Mouse (Mus musculus) CH12.LX (cell line): ENCODE measurements around the gene Kctd17. TPM values are rescaled to one million over a fixed set of nuclear protein-coding genes. Genes with fewer than 3 reads are reported as not detected.

Source experiments
- DNase-seq: peaks from one replicate; pipeline ENCODE4 v3.0.0-alpha.2; 2013; ENCODE audit errors: extremely low read depth
- H3K27ac ChIP-seq: 2 replicates; pipeline ENCODE4 v1.5.1; 2012; ENCODE audit warnings: low read depth, mild to moderate bottlenecking, control low read depth, moderate library complexity; ENCODE audit not compliant: insufficient read depth
- H3K27me3 ChIP-seq: replicated peaks from 2 replicates; pipeline ENCODE3; 2012; ENCODE audit warnings: inconsistent platforms
- H3K36me3 ChIP-seq, 2 experiments: replicated peaks in 1 of 2; 2 replicates each; pipeline versions ENCODE3 to v1.6.1; 2012; ENCODE audit warnings: inconsistent platforms in 1 of 2, low read length in 1 of 2, mild to moderate bottlenecking in 1 of 2, mixed read lengths in 1 of 2, moderate library complexity in 1 of 2; ENCODE audit not compliant: control insufficient read depth in 1 of 2, insufficient read depth in 1 of 2
- H3K4me1 ChIP-seq, 2 experiments: 2 replicates each; pipeline ENCODE4 v1.6.1; 2012; ENCODE audit warnings: inconsistent platforms in 1 of 2, moderate library complexity in 1 of 2; ENCODE audit not compliant: insufficient read depth in 2 of 2, control insufficient read depth in 1 of 2
- H3K4me2 ChIP-seq: 2 replicates; pipeline ENCODE4 v1.6.1; 2012; ENCODE audit warnings: low read depth, mild to moderate bottlenecking, control low read depth; ENCODE audit not compliant: poor library complexity, insufficient read depth, severe bottlenecking
- H3K4me3 ChIP-seq, 3 experiments: fragments of 150-350 bp in 1 of 3; sonication (generic) in 1 of 3; replicated peaks in 1 of 3; 2 replicates each; pipeline versions ENCODE3 to v1.5.1; 2011 to 2012; ENCODE audit warnings: low read depth in 2 of 3, low read length in 2 of 3, mild to moderate bottlenecking in 2 of 3, moderate library complexity in 2 of 3, control low read depth in 1 of 3, improper control_type of control experiment in 1 of 3, inconsistent platforms in 1 of 3, mixed read lengths in 1 of 3; ENCODE audit not compliant: poor library complexity in 1 of 3
- H3K79me2 ChIP-seq: replicated peaks from 2 replicates; pipeline ENCODE4 v1.6.1; 2012; ENCODE audit warnings: mild to moderate bottlenecking, moderate library complexity; ENCODE audit not compliant: control insufficient read depth, poor library complexity, insufficient read depth, severe bottlenecking; ENCODE audit errors: extremely low read depth
- H3K9ac ChIP-seq: 2 replicates; pipeline ENCODE4 v1.6.1; 2012; ENCODE audit warnings: low read depth, mild to moderate bottlenecking, control low read depth, moderate library complexity; ENCODE audit not compliant: insufficient read depth
- H3K9me3 ChIP-seq: replicated peaks from 2 replicates; pipeline ENCODE3; 2012; ENCODE audit warnings: low read length, inconsistent platforms, mixed read lengths
- BHLHE40 ChIP-seq: IDR thresholded peaks from 2 replicates; pipeline ENCODE4 v1.6.1; 2011; ENCODE audit warnings: mild to moderate bottlenecking, low read depth, low read length, improper control_type of control experiment
- CHD1 ChIP-seq: IDR thresholded peaks from 2 replicates; pipeline ENCODE4 v1.6.1; 2012; ENCODE audit warnings: low read depth, low read length, improper control_type of control experiment, inconsistent platforms
- CHD2 ChIP-seq: IDR thresholded peaks from 2 replicates; pipeline ENCODE4 v1.6.1; 2011; ENCODE audit warnings: low read length, improper control_type of control experiment
- CTCF ChIP-seq, 2 experiments: IDR thresholded peaks in 1 of 2; conservative IDR thresholded peaks in 1 of 2; 2 replicates each; pipeline ENCODE4 v1.5.1; 2011 to 2012; ENCODE audit warnings: low read depth in 2 of 2, low read length in 2 of 2, improper control_type of control experiment in 1 of 2, inconsistent platforms in 1 of 2, mild to moderate bottlenecking in 1 of 2, moderate library complexity in 1 of 2
- EP300 ChIP-seq: IDR thresholded peaks from 2 replicates; pipeline ENCODE4 v1.6.1; 2011; ENCODE audit warnings: low read length, improper control_type of control experiment
- ETS1 ChIP-seq: conservative IDR thresholded peaks from 2 replicates; pipeline ENCODE4 v1.6.1; 2012; ENCODE audit warnings: low read depth, mild to moderate bottlenecking, inconsistent platforms, low read length, improper control_type of control experiment, moderate library complexity
- GABPA ChIP-seq: IDR thresholded peaks from 2 replicates; pipeline ENCODE4 v1.6.1; 2012; ENCODE audit warnings: low read depth, low read length, improper control_type of control experiment, inconsistent platforms; ENCODE audit not compliant: insufficient replicate concordance
- HCFC1 ChIP-seq: IDR thresholded peaks from 2 replicates; pipeline ENCODE4 v1.6.1; 2012; ENCODE audit warnings: low read depth, mild to moderate bottlenecking, inconsistent platforms, low read length, improper control_type of control experiment
- IRF4 ChIP-seq: IDR thresholded peaks from 2 replicates; pipeline ENCODE4 v1.6.1; 2014; ENCODE audit warnings: low read depth, mild to moderate bottlenecking, inconsistent platforms, low read length, improper control_type of control experiment
- JUND ChIP-seq: conservative IDR thresholded peaks from 2 replicates; pipeline ENCODE4 v1.6.1; 2011; ENCODE audit warnings: low read depth, low read length, improper control_type of control experiment
- MAZ ChIP-seq: IDR thresholded peaks from 2 replicates; pipeline ENCODE4 v1.6.1; 2012; ENCODE audit warnings: low read depth, mild to moderate bottlenecking, inconsistent platforms, low read length, improper control_type of control experiment, moderate library complexity
- MYC ChIP-seq: IDR thresholded peaks from 2 replicates; pipeline ENCODE4 v1.6.1; 2011; ENCODE audit warnings: low read depth, mild to moderate bottlenecking, improper control_type of control experiment, low read length
- NELFE ChIP-seq: IDR thresholded peaks from 2 replicates; pipeline ENCODE4 v1.6.1; 2011; ENCODE audit warnings: low read depth, low read length, improper control_type of control experiment
- NRF1 ChIP-seq: IDR thresholded peaks from 2 replicates; pipeline ENCODE4 v1.6.1; 2014; ENCODE audit warnings: low read depth, mild to moderate bottlenecking, inconsistent platforms, low read length, improper control_type of control experiment, moderate library complexity
- PAX5 ChIP-seq: IDR thresholded peaks from 2 replicates; pipeline ENCODE4 v1.6.1; 2012; ENCODE audit warnings: low read length, inconsistent platforms, mixed read lengths
- POLR2AphosphoS2 ChIP-seq: IDR thresholded peaks from 2 replicates; pipeline ENCODE4 v1.6.1; 2011; ENCODE audit warnings: low read depth, low read length, improper control_type of control experiment
- RAD21 ChIP-seq: IDR thresholded peaks from 2 replicates; pipeline ENCODE4 v1.6.1; 2011; ENCODE audit warnings: low read depth, mild to moderate bottlenecking, low read length, improper control_type of control experiment, moderate library complexity
- SMC3 ChIP-seq: IDR thresholded peaks from 2 replicates; pipeline ENCODE4 v1.6.1; 2011; ENCODE audit warnings: low read depth, low read length, improper control_type of control experiment
- TCF12 ChIP-seq: IDR thresholded peaks from 2 replicates; pipeline ENCODE4 v1.6.1; 2014; ENCODE audit warnings: low read depth, mild to moderate bottlenecking, inconsistent platforms, low read length, improper control_type of control experiment
- UBTF ChIP-seq: IDR thresholded peaks from 2 replicates; pipeline ENCODE4 v1.6.1; 2012; ENCODE audit warnings: low read depth, mild to moderate bottlenecking, inconsistent platforms, low read length, improper control_type of control experiment, moderate library complexity
- USF1 ChIP-seq: IDR thresholded peaks from 2 replicates; pipeline ENCODE4 v1.6.1; 2014; ENCODE audit warnings: low read depth, mild to moderate bottlenecking, inconsistent platforms, low read length, improper control_type of control experiment
- USF2 ChIP-seq: conservative IDR thresholded peaks from 2 replicates; pipeline ENCODE4 v1.6.1; 2011; ENCODE audit warnings: low read depth, low read length, improper control_type of control experiment
- dilution Hi-C: fragments of 300-500 bp; cut with MboI; formaldehyde crosslinking; loops from 2 replicates; pipeline ENCODE4 v1.14.3; 2020; ENCODE audit warnings: low sequenced_read_pairs; ENCODE audit not compliant: extremely low pct_unique_long_range_greater_than_20kb, extremely low pct_ligation_motif_present
- in situ Hi-C: fragments of 300-500 bp; cut with MboI; formaldehyde crosslinking; loops from 3 replicates; pipeline ENCODE4 v1.14.3; 2019; ENCODE audit warnings: low sequenced_read_pairs, low pct_ligation_motif_present, low pct_unique_long_range_greater_than_20kb, mixed read lengths
- polyA plus RNA-seq: library from polyadenylated mRNA; unstranded; fragments of >175 nt; gene quantifications from 2 replicates; pipeline ENCODE4 v1.2.1, GENCODE M21; 2012; ENCODE audit warnings: low read depth; ENCODE audit not compliant: insufficient read length
- total RNA-seq, 2 experiments: library from RNA; depleted of rRNA; stranded (reverse); fragments of 300-350 nt in 1 of 2; fragments of >200 nt in 1 of 2; gene quantifications; 2 replicates each; pipeline ENCODE4 v1.2.3; 2012 to 2014

Gene Kctd17
- total and polyA plus RNA-seq, 3 experiments: not detected

DNA sequence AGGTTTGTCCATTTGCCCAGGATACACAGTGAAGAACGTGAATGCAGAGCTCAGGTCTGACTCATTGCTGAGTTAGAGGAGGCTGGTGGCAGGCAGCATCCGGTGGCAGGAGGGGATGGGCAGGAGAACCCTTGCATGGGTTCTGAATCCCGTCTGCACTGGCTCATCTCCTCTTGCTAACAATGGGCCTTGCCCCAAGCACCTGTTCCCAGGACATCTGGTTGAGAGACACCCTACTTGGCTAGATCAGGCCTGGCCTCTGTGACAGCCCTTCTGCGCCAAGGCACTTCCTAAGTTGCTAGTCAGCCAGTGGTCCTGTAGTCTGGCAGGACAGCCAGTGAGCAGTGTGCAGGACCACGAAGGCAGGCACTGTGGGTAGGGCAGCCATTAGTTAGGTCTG, 51.1 kb downstream of the Kctd17 start:
- Histone ChIP-seq H3K4me2 (no peak overlapping the region), H3K27me3 (no peaks in the 10 kb centered on the region), H3K4me1 (peaks cover 29 to 67% of the 10 kb centered on the region in 2 experiments), H3K9me3 (no peaks in the 10 kb centered on the region), H3K9ac (no peak overlapping the region), H3K36me3 (peaks cover 44 to 54% of the 10 kb centered on the region in 2 experiments), H3K79me2 (no peaks in the 10 kb centered on the region), H3K27ac (no peak overlapping the region), H3K4me3 (no peak overlapping the region)
- dilution Hi-C loops (no loop called here), in situ Hi-C loops (no loop called here)
- no peak for DNase-seq
- no peak for TF ChIP-seq PAX5
- TF ChIP-seq SMC3: no peak
- no peak for TF ChIP-seq CTCF (conservative IDR thresholded peaks at IDR 0.05 in 1 of 2, IDR thresholded peaks at IDR 0.05 in 1 of 2; ENCODE audit: low read depth in 2 of 2, low read length in 2 of 2)
- TF ChIP-seq POLR2AphosphoS2: no peak
- no peak for TF ChIP-seq HCFC1
- no peak for TF ChIP-seq MAZ
- TF ChIP-seq, all 38 proteins: peak for 0

DNA sequence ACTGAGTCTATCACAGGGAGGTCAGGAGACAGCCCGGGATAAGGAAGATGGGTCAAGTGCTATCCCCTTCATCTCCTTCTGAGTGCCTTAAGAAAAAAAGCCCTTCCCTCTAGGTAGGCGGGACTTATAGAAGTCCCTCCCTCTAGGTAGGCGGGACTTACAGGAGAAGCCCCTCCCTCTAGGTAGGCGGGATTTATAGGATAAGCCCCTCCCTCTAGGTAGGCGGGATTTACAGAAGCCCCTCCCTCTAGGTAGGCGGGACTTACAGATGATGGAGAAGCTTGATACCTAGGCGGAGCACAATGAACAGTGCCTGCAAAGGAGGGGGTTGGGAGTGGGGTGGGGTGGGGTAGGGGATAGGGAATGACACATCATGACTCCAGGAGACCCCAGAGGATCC, 51.7 kb downstream of the Kctd17 start:
- no peaks in the 10 kb centered on the region for H3K79me2 ChIP-seq
- H3K9me3 ChIP-seq: no peaks in the 10 kb centered on the region
- no peak overlapping the region for H3K4me3 ChIP-seq
- no peak for TF ChIP-seq BHLHE40
- TF ChIP-seq, all 38 proteins: peak for 0
- Histone ChIP-seq H3K36me3 (peaks cover 50 to 61% of the 10 kb centered on the region in 2 experiments), H3K9ac (no peak overlapping the region), H3K4me2 (no peak overlapping the region), H3K27ac (no peak overlapping the region), H3K4me1 (peaks cover 24 to 61% of the 10 kb centered on the region in 2 experiments), H3K27me3 (no peaks in the 10 kb centered on the region)
- in situ Hi-C loops: loop anchor here (5.0 kb wide), 1 partner anchor 42 kb away; no protein-coding TSS in a partner anchor
- dilution Hi-C loops: no loop called here
- no peak for DNase-seq

DNA sequence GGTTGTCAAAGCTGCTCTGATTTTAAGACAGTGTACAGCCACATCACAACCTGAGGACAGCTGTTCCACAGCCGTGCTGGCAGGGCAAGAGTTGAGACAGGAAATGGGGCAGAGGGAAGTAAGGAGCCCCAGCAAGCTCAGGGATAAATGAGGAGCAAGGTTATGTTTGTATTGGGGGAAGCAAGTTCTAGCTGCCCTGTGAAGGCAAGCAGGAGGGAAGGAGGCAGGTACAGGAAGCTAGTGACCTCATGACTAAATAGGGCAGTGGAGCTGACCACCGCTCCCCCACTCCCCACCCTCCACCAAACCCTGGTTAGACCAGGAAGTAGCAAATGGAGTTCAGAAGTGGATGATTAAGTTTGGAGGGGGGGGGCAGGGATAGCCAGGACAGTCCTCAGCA, 52.6 kb downstream of the Kctd17 start:
- dilution Hi-C loops (no loop called here), in situ Hi-C loops (loop anchor here (5.0 kb wide), 1 partner anchor 41 kb away; no protein-coding TSS in a partner anchor)
- peaks cover 16 to 52% of the 10 kb centered on the region in 2 experiments for H3K4me1 ChIP-seq
- H3K79me2 ChIP-seq: no peaks in the 10 kb centered on the region
- H3K27me3 ChIP-seq: no peaks in the 10 kb centered on the region
- DNase-seq: no peak
- no peak overlapping the region for H3K9ac ChIP-seq
- no peak for TF ChIP-seq CHD1
- no peak for TF ChIP-seq EP300
- TF ChIP-seq JUND: no peak
- no peak for TF ChIP-seq SMC3
- no peak for TF ChIP-seq MYC
- TF ChIP-seq RAD21: no peak
- TF ChIP-seq IRF4: no peak
- no peak for TF ChIP-seq UBTF
- TF ChIP-seq BHLHE40: no peak
- TF ChIP-seq USF1: no peak
- TF ChIP-seq TCF12: no peak
- no peak for TF ChIP-seq GABPA
- TF ChIP-seq USF2: no peak
- TF ChIP-seq ETS1: no peak
- no peak for TF ChIP-seq NELFE
- TF ChIP-seq CHD2: no peak
- TF ChIP-seq MAZ: no peak
- TF ChIP-seq CTCF (conservative IDR thresholded peaks at IDR 0.05 in 1 of 2, IDR thresholded peaks at IDR 0.05 in 1 of 2; ENCODE audit: low read depth in 2 of 2, low read length in 2 of 2): no peak
- no peak for TF ChIP-seq NRF1
- no peak overlapping the region for H3K4me3 ChIP-seq
- no peak overlapping the region for H3K4me2 ChIP-seq
- peaks cover 59 to 69% of the 10 kb centered on the region in 2 experiments for H3K36me3 ChIP-seq
- no peak overlapping the region for H3K27ac ChIP-seq
- no peaks in the 10 kb centered on the region for H3K9me3 ChIP-seq
